Mouse (Mus musculus) forebrain, embryonic 13.5 days (tissue): ENCODE measurements around the gene Gm36245. TPM values are rescaled to one million over a fixed set of nuclear protein-coding genes. Genes with fewer than 3 reads are reported as not detected.
"Not testable (repeated sequence)": the region's sequence is repeated elsewhere in the genome, so short reads cannot be mapped to it uniquely, and the experiment has no call there.

ENCODE experiments used
- ATAC-seq: fragments of 200-750 bp; cut with Nextera tagmentation; 2 replicates; pipeline ENCODE4 v1.8.0; 2017
- H3K27ac ChIP-seq: fragments of 300-500 bp; sonication (generic); 2 replicates; pipeline ENCODE4 v1.5.1; 2015; ENCODE audit warnings: inconsistent platforms, mild to moderate bottlenecking, moderate library complexity
- H3K27me3 ChIP-seq: fragments of 300-500 bp; sonication (generic); 2 replicates; pipeline ENCODE4 v1.6.1; 2015; ENCODE audit warnings: mild to moderate bottlenecking, inconsistent platforms
- H3K36me3 ChIP-seq: fragments of 300-500 bp; sonication (generic); 2 replicates; pipeline ENCODE4 v1.6.1; 2015; ENCODE audit warnings: mild to moderate bottlenecking, inconsistent platforms; ENCODE audit not compliant: poor library complexity, severe bottlenecking
- H3K4me1 ChIP-seq: fragments of 300-500 bp; sonication (generic); 2 replicates; pipeline ENCODE4 v1.6.1; 2015; ENCODE audit warnings: inconsistent platforms
- H3K4me2 ChIP-seq: fragments of 300-500 bp; sonication (generic); 2 replicates; pipeline ENCODE4 v1.6.1; 2015; ENCODE audit warnings: inconsistent platforms, mild to moderate bottlenecking, moderate library complexity
- H3K4me3 ChIP-seq: fragments of 300-500 bp; sonication (generic); 2 replicates; pipeline ENCODE4 v1.5.1; 2015; ENCODE audit warnings: mild to moderate bottlenecking, inconsistent platforms
- H3K9ac ChIP-seq: fragments of 300-500 bp; sonication (generic); 2 replicates; pipeline ENCODE4 v1.6.1; 2015; ENCODE audit warnings: mild to moderate bottlenecking, inconsistent platforms
- H3K9me3 ChIP-seq: fragments of 300-500 bp; sonication (generic); replicated peaks from 2 replicates; pipeline ENCODE4 v1.6.1; 2016; ENCODE audit warnings: inconsistent platforms
- WGBS: fragments of 180-500 bp; shearing (Covaris S2); methylation state at CpG from one replicate; pipeline ENCODE4 v1.1.7; 2015; 5-methylcytosine and 5-hydroxymethylcytosine counted together
- polyA plus RNA-seq: library from polyadenylated mRNA; unstranded; fragments of >200 nt; fragmentation: Nextera tagmentation; extraction: Ambion mirVana; gene quantifications from 2 replicates; pipeline ENCODE4 v1.2.1, GENCODE M21; 2015

Gene Gm36245
- polyA plus RNA-seq, 1 experiment from 2014 or later: not detected

DNA sequence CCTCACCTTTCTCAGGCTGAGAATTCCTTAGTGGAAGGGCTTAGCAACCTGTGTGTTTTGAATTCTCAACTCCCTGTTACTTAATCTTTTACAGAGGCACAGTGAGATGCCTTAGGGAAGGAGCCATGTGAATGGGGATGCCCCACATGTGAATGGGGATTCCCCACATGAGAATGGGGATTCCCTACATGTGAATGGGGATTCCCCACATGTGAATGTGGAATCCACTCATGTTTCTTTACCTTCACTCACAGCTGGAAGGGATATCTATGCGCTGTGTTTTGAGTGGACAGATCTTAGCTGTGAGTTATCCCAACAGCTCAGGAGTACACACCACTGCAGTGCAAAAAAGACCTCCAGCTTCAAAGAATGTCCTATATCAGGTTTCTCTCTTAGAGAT, 25.7 kb downstream of the Gm36245 start:
- H3K4me1 ChIP-seq: no peaks in the 10 kb centered on the region
- no peaks in the 10 kb centered on the region for H3K27me3 ChIP-seq
- ATAC-seq: no peak
- H3K9me3 ChIP-seq: no peaks in the 10 kb centered on the region
- no peak overlapping the region for H3K4me2 ChIP-seq
- H3K27ac ChIP-seq: no peak overlapping the region
- no peak overlapping the region for H3K4me3 ChIP-seq
- H3K9ac ChIP-seq: no peak overlapping the region
- WGBS: 81% methylated on average over 1 of the region's 1 CpGs
- no peaks in the 10 kb centered on the region for H3K36me3 ChIP-seq

DNA sequence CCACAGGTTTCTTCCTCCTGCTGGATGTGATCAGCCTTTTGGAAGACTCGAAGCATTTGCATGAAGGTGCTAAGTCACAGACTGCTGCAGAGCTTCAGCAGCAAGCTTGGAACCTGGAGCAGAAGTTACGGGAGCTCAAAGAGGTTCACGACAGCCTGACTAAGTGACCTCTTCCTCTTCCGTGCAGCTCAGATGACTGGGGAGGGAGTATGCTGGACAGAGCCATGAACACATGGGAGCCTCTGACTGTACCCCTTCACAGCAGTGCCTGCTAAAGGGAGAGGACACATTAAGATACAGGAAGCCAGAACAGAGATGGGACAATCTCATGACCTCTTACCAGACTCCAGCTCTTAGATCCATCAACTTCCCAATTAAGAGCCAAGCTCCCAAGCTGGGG, 27.4 kb downstream of the Gm36245 start:
- not testable (repeated sequence) for H3K9ac ChIP-seq, H3K4me3 ChIP-seq, ATAC-seq, H3K4me2 ChIP-seq, H3K27me3 ChIP-seq, H3K36me3 ChIP-seq, H3K27ac ChIP-seq, H3K4me1 ChIP-seq, H3K9me3 ChIP-seq
- WGBS: 76% methylated on average over 4 of the region's 4 CpGs

DNA sequence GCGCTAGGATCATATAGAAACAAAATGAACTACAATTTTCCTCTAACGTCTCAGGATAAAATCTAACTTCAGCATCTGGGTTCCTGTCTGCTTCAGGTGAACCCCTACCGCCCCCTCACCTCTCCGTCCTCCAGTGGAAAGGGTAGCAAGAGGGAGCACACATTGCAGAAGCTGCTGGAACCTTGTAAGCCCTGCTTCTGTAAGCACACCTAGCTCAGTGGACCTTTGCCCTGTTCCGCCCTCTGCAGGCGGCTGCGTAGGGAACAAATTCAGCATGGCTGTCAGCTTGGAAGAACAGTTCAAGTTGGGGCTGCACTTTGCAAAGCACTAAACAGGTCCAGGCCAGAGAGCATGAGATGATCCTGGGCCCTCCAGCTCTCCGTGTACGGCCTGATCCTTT, 29.6 kb downstream of the Gm36245 start:
- H3K36me3 ChIP-seq, H3K4me2 ChIP-seq, H3K9me3 ChIP-seq, ATAC-seq, H3K4me3 ChIP-seq, H3K27ac ChIP-seq, H3K27me3 ChIP-seq, H3K4me1 ChIP-seq, H3K9ac ChIP-seq: not testable (repeated sequence)
- WGBS: 69% methylated on average over 9 of the region's 9 CpGs

DNA sequence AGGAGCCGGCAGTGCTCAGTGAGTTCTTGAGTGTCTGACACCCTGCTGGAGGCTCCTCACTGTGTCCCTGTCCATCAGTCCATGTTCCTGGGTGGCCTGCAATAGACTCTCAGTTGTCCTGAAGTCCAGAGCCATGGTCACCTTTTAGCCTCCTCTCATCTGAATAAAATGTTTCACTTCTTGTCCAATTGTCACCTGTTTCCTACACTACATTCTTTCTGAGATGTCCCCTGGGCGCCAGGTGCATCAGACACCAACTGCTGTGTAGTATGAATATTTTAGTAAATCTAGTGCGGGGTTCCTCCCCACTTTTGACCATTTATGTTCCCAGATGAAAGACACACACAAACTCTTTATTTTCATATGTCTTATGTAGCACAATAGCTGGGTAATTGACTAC, 30.8 kb downstream of the Gm36245 start:
- WGBS: 82% methylated on average over 3 of the region's 3 CpGs
- not testable (repeated sequence) for H3K4me3 ChIP-seq, H3K9me3 ChIP-seq, H3K4me1 ChIP-seq, H3K36me3 ChIP-seq, H3K4me2 ChIP-seq, H3K9ac ChIP-seq, H3K27me3 ChIP-seq, ATAC-seq, H3K27ac ChIP-seq

DNA sequence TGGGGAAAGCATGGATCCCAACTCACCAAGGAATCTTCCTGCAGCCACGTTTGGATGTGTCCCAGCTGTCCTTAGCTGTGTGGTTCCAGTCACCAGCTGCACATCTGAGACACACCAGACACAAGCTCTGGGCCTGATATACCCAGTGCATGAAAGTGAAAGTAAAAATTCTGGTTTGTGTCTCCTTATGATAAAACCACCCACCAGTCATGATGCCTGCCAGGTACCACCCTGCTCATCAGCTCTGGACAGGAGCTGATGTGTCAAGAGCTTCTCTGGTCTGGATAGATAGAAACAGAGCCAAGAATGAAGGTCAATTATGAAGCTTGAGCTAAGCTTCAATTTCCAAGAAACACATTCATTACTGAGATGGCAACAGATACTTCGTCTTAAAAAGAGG, 44.1 kb downstream of the Gm36245 start, which contains the start of gene Apol11b:
TSS of gene Apol11b (minus strand) at position 111 of the 400 bp plus-strand sequence.
- not testable (repeated sequence) for H3K9me3 ChIP-seq, ATAC-seq, H3K36me3 ChIP-seq, H3K9ac ChIP-seq, H3K4me1 ChIP-seq, H3K27ac ChIP-seq, H3K4me3 ChIP-seq, H3K4me2 ChIP-seq, H3K27me3 ChIP-seq
- whole genome bisulfite sequencing: 84% methylated on average over 2 of the region's 2 CpGs

DNA sequence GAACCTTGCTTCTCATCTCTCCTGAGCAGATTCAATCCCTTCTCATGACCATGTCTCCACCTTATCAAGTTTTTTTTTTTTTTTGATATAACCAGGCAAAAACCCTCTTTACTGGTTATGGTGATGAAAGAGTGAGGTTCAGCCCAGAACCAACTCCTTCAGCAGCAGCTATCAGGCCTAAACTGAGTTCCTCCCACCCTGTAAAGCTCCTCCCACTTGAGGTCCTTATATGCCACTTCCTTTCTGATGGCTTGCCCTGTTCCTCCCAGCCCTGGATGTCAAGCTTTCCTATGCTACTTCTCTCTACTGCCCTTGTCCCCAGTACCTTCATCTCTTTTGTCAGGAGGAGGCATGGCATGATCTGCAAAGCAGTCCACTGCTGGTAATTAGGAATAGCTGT, 52.1 kb downstream of the Gm36245 start:
- H3K27ac ChIP-seq, H3K9ac ChIP-seq, H3K4me1 ChIP-seq, H3K9me3 ChIP-seq, H3K4me3 ChIP-seq, ATAC-seq, H3K27me3 ChIP-seq, H3K4me2 ChIP-seq, H3K36me3 ChIP-seq: not testable (repeated sequence)

Other genes starting within 250 kb of the Gm36245 start
- gene Apol7a, start 200.1 kb upstream of the Gm36245 start, polyA plus RNA-seq: not detected in 2 replicates
- not detected in 2 replicates for gene Apol9a, start 188.1 kb upstream of the Gm36245 start, polyA plus RNA-seq
- not detected in 2 replicates for gene Apol7b, start 151.8 kb upstream of the Gm36245 start, polyA plus RNA-seq
- not detected in 2 replicates for gene Apol10a, start 122.2 kb upstream of the Gm36245 start, polyA plus RNA-seq
- gene Apol11a, start 91.0 kb upstream of the Gm36245 start, polyA plus RNA-seq: not detected in 2 replicates
- gene Apol7c, start 65.9 kb upstream of the Gm36245 start, polyA plus RNA-seq: not detected in 2 replicates
- not detected in 2 replicates for gene 1700025B11Rik, start 37.4 kb upstream of the Gm36245 start, polyA plus RNA-seq
- gene Apol10b, start 3.1 kb upstream of the Gm36245 start, polyA plus RNA-seq: 0.09 TPM in 1 of 2 replicates, not detected in the other
- 0.11 TPM in 1 of 2 replicates, not detected in the other for gene Apol11b, start 44.0 kb downstream of the Gm36245 start, polyA plus RNA-seq
- not detected in 2 replicates for gene Apol7e, start 99.6 kb downstream of the Gm36245 start, polyA plus RNA-seq
- gene Apol9b, start 129.8 kb downstream of the Gm36245 start, polyA plus RNA-seq: not detected in 2 replicates
- gene Apol8, start 157.7 kb downstream of the Gm36245 start, polyA plus RNA-seq: 0.08 TPM in 1 of 2 replicates, not detected in the other
- gene Myh9, start 242.9 kb downstream of the Gm36245 start, polyA plus RNA-seq: 13.4 and 14.4 TPM in 2 replicates